Mouse (Mus musculus) embryonic facial prominence, embryonic 15.5 days (tissue): Measurements from ENCODE around the gene Ccdc188. TPM values are rescaled to one million over a fixed set of nuclear protein-coding genes. Genes with fewer than 3 reads are reported as not detected.

Experiments
- ATAC-seq: fragments of 200-750 bp; cut with Nextera tagmentation; 2 replicates; pipeline ENCODE4 v1.8.0; 2017; ENCODE audit warnings: low read depth, moderate TSS enrichment; ENCODE audit not compliant: insufficient number of reproducible peaks, low FRiP score, low TSS enrichment
- H3K27ac ChIP-seq: fragments of 300-500 bp; sonication (generic); replicated peaks from 2 replicates; pipeline ENCODE4 v1.5.1; 2015; ENCODE audit warnings: mild to moderate bottlenecking, inconsistent platforms
- H3K27me3 ChIP-seq: fragments of 300-500 bp; sonication (generic); 2 replicates; pipeline ENCODE4 v1.6.1; 2015; ENCODE audit warnings: inconsistent platforms
- H3K36me3 ChIP-seq: fragments of 300-500 bp; sonication (generic); 2 replicates; pipeline ENCODE4 v1.6.1; 2015; ENCODE audit warnings: mild to moderate bottlenecking, inconsistent platforms
- H3K4me1 ChIP-seq: fragments of 300-500 bp; sonication (generic); 2 replicates; pipeline ENCODE4 v1.6.1; 2015; ENCODE audit warnings: inconsistent platforms
- H3K4me2 ChIP-seq: fragments of 300-500 bp; sonication (generic); replicated peaks from 2 replicates; pipeline ENCODE4 v1.6.1; 2015; ENCODE audit warnings: mild to moderate bottlenecking, inconsistent platforms
- H3K4me3 ChIP-seq: fragments of 300-500 bp; sonication (generic); replicated peaks from 2 replicates; pipeline ENCODE4 v1.5.1; 2015; ENCODE audit warnings: mild to moderate bottlenecking, inconsistent platforms
- H3K9ac ChIP-seq: fragments of 300-500 bp; sonication (generic); 2 replicates; pipeline ENCODE4 v1.6.1; 2015; ENCODE audit warnings: inconsistent platforms
- H3K9me3 ChIP-seq: fragments of 300-500 bp; sonication (generic); replicated peaks from 2 replicates; pipeline ENCODE4 v1.6.1; 2016; ENCODE audit warnings: inconsistent platforms
- WGBS: fragments of 180-500 bp; shearing (Covaris S2); methylation state at CpG from one replicate; pipeline ENCODE4 v1.1.7; 2015; 5-methylcytosine and 5-hydroxymethylcytosine counted together
- polyA plus RNA-seq: library from polyadenylated mRNA; unstranded; fragments of >200 nt; fragmentation: Nextera tagmentation; extraction: Ambion mirVana; gene quantifications from 2 replicates; pipeline ENCODE4 v1.2.1, GENCODE M21; 2015

The Ccdc188 gene
- polyA plus RNA-seq, 1 experiment from 2014 or later: not detected

DNA sequence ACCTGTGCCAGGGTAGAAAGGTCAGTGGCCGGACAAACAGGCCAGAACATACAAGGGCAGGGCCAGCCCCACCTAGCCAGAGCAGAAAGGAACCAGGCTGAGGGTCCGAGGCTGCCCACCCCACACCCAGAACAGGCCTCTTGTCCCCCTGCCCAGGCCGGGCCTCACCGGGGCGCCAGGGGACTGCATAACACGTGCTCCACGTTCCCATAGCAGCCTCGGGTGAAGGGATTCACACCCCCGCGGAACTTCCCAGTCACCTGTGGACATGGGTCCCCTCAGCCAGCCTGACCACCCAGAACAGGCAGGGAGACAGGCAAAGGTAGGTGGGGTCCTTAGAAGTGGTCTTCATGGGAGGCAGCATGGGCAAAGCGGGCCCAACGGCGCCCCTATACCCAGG, 9.5 kb downstream of the Ccdc188 start:
- no peaks in the 10 kb centered on the region for H3K27me3 ChIP-seq
- peaks cover 24% of the 10 kb centered on the region; the same call in 1 of the 2 replicates for H3K4me1 ChIP-seq
- H3K27ac ChIP-seq: no peak overlapping the region
- no peak for ATAC-seq
- no peak overlapping the region for H3K4me2 ChIP-seq
- peaks cover 63% of the 10 kb centered on the region for H3K36me3 ChIP-seq
- 93% methylated on average over 13 of the region's 13 CpGs for WGBS
- H3K9ac ChIP-seq: no peak overlapping the region
- no peaks in the 10 kb centered on the region for H3K9me3 ChIP-seq
- no peak overlapping the region for H3K4me3 ChIP-seq

DNA sequence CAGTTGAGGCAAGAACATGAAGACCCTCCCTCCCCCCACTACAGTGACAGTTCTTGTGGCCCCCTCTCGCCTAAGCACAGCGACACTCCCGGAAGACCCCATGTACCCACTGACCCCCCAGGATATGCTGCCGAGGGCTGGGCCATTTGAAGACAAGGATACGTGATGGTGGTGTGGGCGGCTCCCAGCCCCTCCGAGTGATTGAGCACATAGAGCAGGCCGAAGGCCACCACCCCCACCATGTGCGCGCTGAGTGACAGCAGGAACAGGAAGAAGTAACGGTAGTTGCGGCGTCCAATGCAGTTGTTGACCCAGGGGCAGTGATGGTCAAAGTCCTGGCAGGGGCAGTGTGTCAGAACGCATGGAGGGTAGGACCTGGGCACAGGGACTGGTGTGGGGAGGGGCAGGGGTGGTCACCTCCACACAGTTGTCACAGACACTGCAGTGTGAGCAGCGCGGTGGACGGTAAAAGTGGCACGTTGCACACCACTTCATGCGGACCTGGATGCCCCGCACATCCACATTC, 10.3 kb downstream of the Ccdc188 start:
- Histone ChIP-seq H3K4me3 (no peak overlapping the region), H3K9ac (no peak overlapping the region), H3K27me3 (no peaks in the 10 kb centered on the region), H3K9me3 (no peaks in the 10 kb centered on the region), H3K4me1 (peaks cover 24% of the 10 kb centered on the region; the same call in 1 of the 2 replicates), H3K27ac (no peak overlapping the region), H3K36me3 (peaks cover 57% of the 10 kb centered on the region), H3K4me2 (no peak overlapping the region)
- ATAC-seq: no peak
- WGBS: 92% methylated on average over 20 of the region's 20 CpGs

DNA sequence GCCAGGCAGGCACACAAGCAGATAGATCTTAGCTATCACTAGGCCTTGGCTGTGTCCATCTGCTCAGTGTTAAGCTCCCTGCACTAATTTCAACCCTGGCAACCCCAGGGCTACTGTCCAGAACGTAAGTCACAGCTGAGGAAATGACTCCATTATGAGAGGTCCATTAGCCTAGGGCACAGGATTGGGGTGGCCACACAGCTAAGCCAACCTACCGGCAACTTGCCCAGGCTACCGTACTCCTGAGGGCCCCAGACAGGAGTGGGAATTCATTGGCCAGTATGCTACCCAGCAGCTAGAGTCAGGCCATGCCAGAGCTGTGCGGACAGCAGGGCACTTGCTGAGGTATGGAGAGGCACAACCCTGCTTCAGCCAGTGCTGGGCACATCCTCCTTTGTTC, 11.2 kb downstream of the Ccdc188 start:
- Histone ChIP-seq H3K27ac (no peak overlapping the region), H3K4me2 (no peak overlapping the region), H3K4me3 (no peak overlapping the region), H3K36me3 (peaks cover 48% of the 10 kb centered on the region), H3K4me1 (peaks cover 33% of the 10 kb centered on the region), H3K9me3 (no peaks in the 10 kb centered on the region), H3K27me3 (no peaks in the 10 kb centered on the region), H3K9ac (no peak overlapping the region)
- no peak for ATAC-seq
- 83% methylated on average over 4 of the region's 4 CpGs for WGBS

GRCm38 (mm10) chr16:18229622-18230021, 11.9 kb downstream of the Ccdc188 start:
- 60% methylated on average over 11 of the region's 11 CpGs for WGBS

GRCm38 (mm10) chr16:18230617-18231016, 12.9 kb downstream of the Ccdc188 start:
- H3K4me1 ChIP-seq: peaks cover 42% of the 10 kb centered on the region
- H3K36me3 ChIP-seq: peaks cover 31% of the 10 kb centered on the region
- no peak overlapping the region for H3K4me3 ChIP-seq
- H3K27me3 ChIP-seq: no peaks in the 10 kb centered on the region
- no peak overlapping the region for H3K4me2 ChIP-seq
- H3K27ac ChIP-seq: 0 out of 2 replicates have a peak overlapping the region, but pooled peaks have one; percentile 2
- no peak overlapping the region for H3K9ac ChIP-seq
- 90% methylated on average over 6 of the region's 6 CpGs for WGBS
- no peaks in the 10 kb centered on the region for H3K9me3 ChIP-seq
- no peak for ATAC-seq

More at GRCm38 (mm10) chr16:18229622-18230021, 11.9 kb downstream of the Ccdc188 start:
- ATAC-seq: peak; percentile 39; the same call in 1 of the 2 replicates
- Histone ChIP-seq H3K4me2 (0 out of 2 replicates have a peak overlapping the region, but pooled peaks have one; percentile 0), H3K36me3 (peaks cover 41% of the 10 kb centered on the region), H3K27ac (0 out of 2 replicates have a peak overlapping the region, but pooled peaks have one; percentile 2), H3K9ac (no peak overlapping the region), H3K9me3 (no peaks in the 10 kb centered on the region), H3K4me1 (peaks cover 40% of the 10 kb centered on the region), H3K27me3 (no peaks in the 10 kb centered on the region), H3K4me3 (no peak overlapping the region)

GRCm38 (mm10) chr16:18231047-18231446, 13.4 kb downstream of the Ccdc188 start:
- H3K4me2 ChIP-seq: no peak overlapping the region
- no peak for ATAC-seq
- H3K9me3 ChIP-seq: no peaks in the 10 kb centered on the region
- H3K9ac ChIP-seq: no peak overlapping the region
- WGBS: 77% methylated on average over 3 of the region's 3 CpGs
- H3K27me3 ChIP-seq: no peaks in the 10 kb centered on the region
- peaks cover 46% of the 10 kb centered on the region for H3K4me1 ChIP-seq
- no peak overlapping the region for H3K4me3 ChIP-seq
- peaks cover 26% of the 10 kb centered on the region for H3K36me3 ChIP-seq
- H3K27ac ChIP-seq: no peak overlapping the region

DNA sequence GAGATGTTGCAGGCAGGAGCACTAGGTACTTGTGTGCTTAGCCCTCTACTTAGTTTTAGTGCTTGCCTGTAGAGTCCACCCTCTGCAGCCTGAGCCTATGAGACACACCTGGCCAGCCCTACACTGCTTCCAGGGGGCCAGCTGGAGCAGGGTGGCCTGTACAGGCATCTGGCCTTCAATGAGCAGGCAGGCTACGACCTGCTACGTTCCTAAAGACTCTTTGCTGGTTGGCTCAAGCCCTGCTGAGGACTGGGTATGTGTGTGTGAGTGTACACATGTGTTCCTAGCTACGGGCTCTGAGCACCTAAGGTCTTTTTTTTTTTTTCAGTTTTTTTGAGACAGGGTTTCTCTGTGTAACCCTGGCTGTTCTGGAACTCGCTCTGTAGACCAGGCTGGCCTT, 13.8 kb downstream of the Ccdc188 start:
- WGBS: 77% methylated on average over 4 of the region's 4 CpGs
- H3K36me3 ChIP-seq: peaks cover 22% of the 10 kb centered on the region
- no peak overlapping the region for H3K27ac ChIP-seq
- H3K27me3 ChIP-seq: no peaks in the 10 kb centered on the region
- ATAC-seq: no peak
- H3K4me1 ChIP-seq: peaks cover 50% of the 10 kb centered on the region
- H3K9me3 ChIP-seq: no peaks in the 10 kb centered on the region
- H3K4me2 ChIP-seq: no peak overlapping the region
- no peak overlapping the region for H3K4me3 ChIP-seq
- no peak overlapping the region for H3K9ac ChIP-seq

- WGBS: 16% methylated on average over 1 of the region's 1 CpGs
- Histone ChIP-seq H3K9ac (no peak overlapping the region), H3K4me2 (no peak overlapping the region)
Measured at GRCm38 (mm10) chr16:18233451-18233850, 15.8 kb downstream of the Ccdc188 start.

GRCm38 (mm10) chr16:18233919-18234670, 16.4 kb downstream of the Ccdc188 start:
- H3K27me3 ChIP-seq: no peaks in the 10 kb centered on the region
- H3K4me1 ChIP-seq: peaks cover 53% of the 10 kb centered on the region
- 11% methylated on average over 13 of the region's 13 CpGs for WGBS
- peaks cover 23% of the 10 kb centered on the region for H3K36me3 ChIP-seq
- H3K9me3 ChIP-seq: no peaks in the 10 kb centered on the region
- H3K4me3 ChIP-seq: peak overlapping the region; percentile 87
- H3K27ac ChIP-seq: peak overlapping the region; percentile 91
- H3K4me2 ChIP-seq: peak overlapping the region; percentile 76
- ATAC-seq: no peak
- peak overlapping the region; percentile 81 for H3K9ac ChIP-seq

More at GRCm38 (mm10) chr16:18233451-18233850, 15.8 kb downstream of the Ccdc188 start:
- H3K9me3 ChIP-seq: no peaks in the 10 kb centered on the region
- H3K27ac ChIP-seq: no peak overlapping the region
- no peaks in the 10 kb centered on the region for H3K27me3 ChIP-seq
- H3K4me1 ChIP-seq: peaks cover 53% of the 10 kb centered on the region
- no peak for ATAC-seq
- H3K4me3 ChIP-seq: peak overlapping the region; percentile 87
- H3K36me3 ChIP-seq: peaks cover 20% of the 10 kb centered on the region

- Histone ChIP-seq H3K9ac (peak within 1 kb of the TSS; percentile 81), H3K4me3 (peak within 1 kb of the TSS; percentile 87), H3K4me2 (peak within 1 kb of the TSS; percentile 76), H3K36me3 (peaks cover 29% of the 10 kb centered on the region), H3K9me3 (no peaks in the 10 kb centered on the region), H3K27ac (peak within 1 kb of the TSS; percentile 91), H3K27me3 (no peaks in the 10 kb centered on the region), H3K4me1 (peaks cover 45% of the 10 kb centered on the region)
- WGBS: under 1% methylated on average over 59 of the region's 79 CpGs
- peak; percentile 88 for ATAC-seq
Measured at GRCm38 (mm10) chr16:18234671-18235388, 17.2 kb downstream of the Ccdc188 start, which contains the start of gene Zdhhc8. Gene Zdhhc8 (minus strand): TSS chr16:18235136.
